19 mouse cellular contexts compared by ENCODE assay signal in genomic region chr4:105427581-105427980, GRCm38 (mm10).
DNase-seq lines count a peak whose midpoint lies in the region; ATAC-seq and TF ChIP-seq lines count a peak whose summit lies in the region.
"Had no signal": no experiment of that assay in that cellular context is flagged by ENCODE, and none has a peak within 500 bp of the region (broad histone marks: within the 10 kb centered on the region; RNA-seq: fewer than 3 reads in every experiment).

No protein-coding gene starts in this region.

- no peak overlapping the region for H3K4me3 ChIP-seq in gastrocnemius, adult 2 months
- H3K4me3 ChIP-seq in limb, embryonic 13.5 days, result no peak overlapping the region
- no peak overlapping the region for H3K4me3 ChIP-seq in limb, embryonic 10.5 days
- H3K4me3 ChIP-seq in kidney, embryonic 16.5 days (ENCODE audit: low read length), result no peak overlapping the region
- H3K4me3 ChIP-seq: embryonic facial prominence, embryonic 13.5 days; forebrain, embryonic 13.5 days had no signal

- H3K9me3 ChIP-seq in limb, embryonic 13.5 days, result no peaks in the 10 kb centered on the region
- H3K9me3 ChIP-seq in limb, embryonic 10.5 days (replicated peaks), result no peaks in the 10 kb centered on the region
- 0 out of 2 replicates have a peak, but pooled peaks cover 6% of the 10 kb centered on the region for H3K9me3 ChIP-seq in kidney, embryonic 16.5 days (ENCODE audit: low read length)
- H3K9me3 ChIP-seq: embryonic facial prominence, embryonic 13.5 days; forebrain, embryonic 13.5 days had no signal

- WGBS in limb, embryonic 13.5 days, result 76% methylated on average over 6 of the region's 6 CpGs
- 78% methylated on average over 6 of the region's 6 CpGs for WGBS in limb, embryonic 10.5 days
- 74% methylated on average over 6 of the region's 6 CpGs for WGBS in kidney, embryonic 16.5 days

- H3K9ac ChIP-seq in limb, embryonic 13.5 days, result no peak overlapping the region
- H3K9ac ChIP-seq in kidney, embryonic 16.5 days (replicated peaks; ENCODE audit: low read length), result no peak overlapping the region
- H3K9ac ChIP-seq: embryonic facial prominence, embryonic 13.5 days; forebrain, embryonic 13.5 days had no signal

- H3K27me3 ChIP-seq in limb, embryonic 13.5 days, result no peaks in the 10 kb centered on the region
- 0 out of 2 replicates have a peak, but pooled peaks cover 12% of the 10 kb centered on the region for H3K27me3 ChIP-seq in limb, embryonic 10.5 days (ENCODE audit: low read depth, poor library complexity, severe bottlenecking)
- H3K27me3 ChIP-seq in kidney, embryonic 16.5 days (ENCODE audit: insufficient read depth, low read length), result no peaks in the 10 kb centered on the region
- H3K27me3 ChIP-seq: embryonic facial prominence, embryonic 13.5 days; forebrain, embryonic 13.5 days had no signal

- intact Hi-C loops in gastrocnemius, adult 2 months (cut with DNase I), result loop anchor here (5.0 kb wide), 1 partner anchor 80 kb away; no protein-coding TSS in a partner anchor
- intact Hi-C loops in gastrocnemius, postnatal 14 days (cut with DNase I; ENCODE audit: low total_unique reads), result no loop called here

- no peaks in the 10 kb centered on the region for H3K36me3 ChIP-seq in limb, embryonic 13.5 days
- no peaks in the 10 kb centered on the region for H3K36me3 ChIP-seq in limb, embryonic 10.5 days
- no peaks in the 10 kb centered on the region for H3K36me3 ChIP-seq in kidney, embryonic 16.5 days (ENCODE audit: insufficient read depth, low read length)
- H3K36me3 ChIP-seq: embryonic facial prominence, embryonic 13.5 days had no signal

- peak; percentile 11 for DNase-seq in adrenal gland, postnatal 14 days
- DNase-seq in adrenal gland, adult 8-10 months, result no peak
- no peak for DNase-seq in gastrocnemius, adult 2 months
- no peak for DNase-seq in gastrocnemius, postnatal 14 days
- no peak for DNase-seq in limb, embryonic 10.5 days (ENCODE audit: low spot score)
- DNase-seq: cerebellum, adult 11-12 months; cerebellum, adult 9-10 months; cerebellum, postnatal 25 days; gastrocnemius, postnatal 36 days; heart, adult 11 months; heart, postnatal 10 days; kidney, adult 11 months; kidney, adult 9 months; kidney, postnatal 10 days had no signal

- H3K4me2 ChIP-seq in limb, embryonic 13.5 days (replicated peaks), result no peak overlapping the region
- no peak overlapping the region for H3K4me2 ChIP-seq in kidney, embryonic 16.5 days (replicated peaks; ENCODE audit: low read depth, low read length)
- H3K4me2 ChIP-seq: embryonic facial prominence, embryonic 13.5 days; forebrain, embryonic 13.5 days had no signal

- H3K27ac ChIP-seq in gastrocnemius, adult 2 months, result peak overlapping the region; percentile 66
- H3K27ac ChIP-seq in limb, embryonic 13.5 days, result 0 out of 2 replicates have a peak overlapping the region, but pooled peaks have one; percentile 15
- H3K27ac ChIP-seq in limb, embryonic 10.5 days, result no peak overlapping the region
- no peak overlapping the region for H3K27ac ChIP-seq in kidney, embryonic 16.5 days (ENCODE audit: low read length)
- H3K27ac ChIP-seq: embryonic facial prominence, embryonic 13.5 days; forebrain, embryonic 13.5 days; hindbrain, postnatal 0 days had no signal

- ATAC-seq in limb, embryonic 13.5 days (ENCODE audit: low FRiP score, low read depth), result no peak
- ATAC-seq in kidney, embryonic 16.5 days (ENCODE audit: low FRiP score, low TSS enrichment), result no peak
- ATAC-seq: forebrain, embryonic 13.5 days; hindbrain, postnatal 0 days had no signal

- H3K4me1 ChIP-seq in limb, embryonic 13.5 days, result peaks cover 22% of the 10 kb centered on the region
- peaks cover 42% of the 10 kb centered on the region for H3K4me1 ChIP-seq in limb, embryonic 10.5 days
- peaks cover 27% of the 10 kb centered on the region for H3K4me1 ChIP-seq in kidney, embryonic 16.5 days (ENCODE audit: insufficient read depth, low read length)
- H3K4me1 ChIP-seq: forebrain, embryonic 13.5 days had no signal

- no peak for TF ChIP-seq CTCF in gastrocnemius, adult 2 months (IDR thresholded peaks at IDR 0.05)

Comparison
In these comparisons a context has a peak if more than half of its experiments do, and no peak if none do; other contexts are left out.
1. H3K27ac ChIP-seq: peak in gastrocnemius, adult 2 months (single experiment) and limb, embryonic 13.5 days (single experiment); none in limb, embryonic 10.5 days (single experiment) and kidney, embryonic 16.5 days (single experiment).